Mouse (Mus musculus): ENCODE data around the gene Apopt1.

The Apopt1 gene

DNA sequence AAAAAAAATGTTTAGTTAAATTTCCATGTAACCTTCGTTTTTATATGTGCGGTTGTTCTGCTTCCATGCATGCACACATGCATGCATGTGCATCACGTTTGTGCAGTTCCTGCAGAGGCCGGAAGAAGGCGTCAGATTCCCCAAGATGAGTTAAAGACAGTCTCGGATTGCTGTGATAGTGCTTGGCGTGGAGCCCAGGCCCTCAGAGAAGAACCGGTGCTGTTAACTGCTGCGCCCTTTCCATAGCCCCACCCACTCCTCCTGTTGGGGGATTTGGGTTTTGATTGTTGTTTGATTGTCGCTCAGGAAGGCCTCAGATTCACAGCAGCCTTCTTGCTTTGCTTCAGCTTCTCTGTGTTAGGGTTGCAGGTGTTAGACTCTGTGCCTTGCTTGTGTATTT lies 56.2 kb downstream of the Apopt1 start:
- no peak for DNase-seq (ENCODE audit: extremely low spot score, low read depth, low spot score)

DNA sequence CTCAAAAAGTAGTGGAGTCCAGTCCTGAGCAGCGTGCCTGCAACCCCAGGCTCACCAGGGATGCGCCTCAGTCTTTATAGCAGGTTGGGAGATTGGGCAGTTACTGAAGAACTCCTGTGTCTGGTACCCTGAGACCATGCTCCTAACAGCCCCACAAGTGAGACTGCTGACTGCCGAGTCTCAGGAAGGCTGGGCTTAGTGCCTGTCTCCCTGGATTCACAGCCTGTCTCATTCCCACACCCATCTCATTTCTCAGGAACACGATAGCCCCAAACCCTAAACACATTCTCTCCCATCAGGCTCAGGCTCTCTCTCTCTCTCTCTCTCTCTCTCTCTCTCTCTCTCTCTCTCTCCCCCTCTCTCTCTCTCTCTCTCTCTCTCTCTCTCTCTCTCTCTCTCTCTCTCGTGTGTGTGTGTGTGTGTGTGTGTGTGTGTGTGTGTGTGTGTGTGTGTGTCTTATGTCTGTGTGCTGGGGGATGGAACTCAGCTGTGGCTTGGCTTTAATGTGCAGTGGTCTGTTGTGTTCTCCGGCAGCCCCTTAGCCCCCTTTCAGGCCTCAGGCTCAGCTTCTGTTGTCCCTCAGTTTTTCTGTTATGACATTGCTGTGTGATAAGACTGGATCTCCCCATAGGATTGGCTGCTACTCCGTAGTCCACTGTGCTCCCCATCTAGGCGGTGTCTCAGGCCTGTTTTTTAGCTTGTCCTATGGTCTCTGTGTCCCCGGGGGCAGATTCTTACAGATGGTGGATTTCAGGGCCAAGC lies 56.9 kb downstream of the Apopt1 start:
- DNase-seq (ENCODE audit: extremely low spot score, low read depth, low spot score): no peak

DNA sequence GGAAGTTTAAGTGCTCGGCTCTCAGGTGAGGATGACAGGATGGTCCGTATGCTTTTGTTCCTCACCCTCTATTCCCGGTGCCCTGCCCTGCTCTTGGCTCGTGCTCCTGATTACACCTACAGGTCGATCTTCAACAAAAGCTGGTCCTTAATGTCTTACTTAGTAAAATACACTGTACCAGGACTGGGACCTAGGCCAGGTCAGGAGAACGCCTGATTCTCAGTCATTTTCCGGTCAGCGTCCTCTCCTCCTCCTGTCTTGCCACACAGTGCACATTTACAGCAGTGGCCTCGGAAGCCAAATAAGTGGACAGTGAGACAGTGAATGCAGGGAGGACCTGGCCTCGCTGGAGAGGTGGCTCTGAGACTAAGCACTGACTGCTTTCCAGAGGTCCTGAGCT lies 57.6 kb downstream of the Apopt1 start:
- no peak for DNase-seq (ENCODE audit: extremely low spot score, low read depth, low spot score)

DNA sequence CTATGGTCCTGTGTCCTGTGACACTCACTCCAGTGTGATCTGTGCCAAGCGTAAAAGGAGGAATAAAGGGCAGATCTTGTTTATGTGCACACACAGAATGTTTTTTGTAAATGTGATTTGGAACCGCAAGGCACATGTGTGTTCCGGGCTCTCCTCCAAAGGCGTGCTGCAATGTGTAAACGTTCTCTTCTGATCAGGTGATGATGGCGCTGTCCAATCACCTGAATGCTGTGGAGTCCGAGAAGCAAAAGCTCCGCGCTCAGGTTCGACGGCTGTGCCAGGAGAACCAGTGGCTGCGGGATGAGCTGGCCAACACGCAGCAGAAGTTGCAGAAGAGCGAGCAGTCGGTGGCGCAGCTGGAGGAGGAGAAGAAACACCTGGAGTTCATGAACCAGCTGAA lies 61.1 kb downstream of the Apopt1 start:
- no peak for DNase-seq (ENCODE audit: extremely low spot score, low read depth, low spot score)

DNA sequence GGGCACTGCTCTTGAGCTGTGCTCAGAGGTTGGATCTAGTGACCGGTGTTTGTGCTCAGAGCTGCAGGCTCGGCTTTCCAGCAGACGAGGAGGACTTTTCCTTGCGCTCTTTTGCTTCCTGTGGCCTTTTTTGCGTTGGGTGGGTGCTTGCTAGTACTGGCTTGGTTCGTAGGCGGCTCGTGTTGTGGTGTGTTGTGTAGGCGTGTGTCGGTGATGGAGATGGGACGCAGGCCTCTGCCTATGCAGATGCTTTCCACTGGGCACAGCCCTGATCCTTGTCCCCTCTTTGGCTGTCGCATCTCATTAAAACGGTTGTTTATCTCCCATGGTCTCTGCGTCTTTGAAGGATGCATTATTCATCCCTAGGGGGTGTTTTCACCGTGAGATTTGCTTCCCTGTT lies 61.8 kb downstream of the Apopt1 start:
- no peak for DNase-seq (ENCODE audit: extremely low spot score, low read depth, low spot score)

DNA sequence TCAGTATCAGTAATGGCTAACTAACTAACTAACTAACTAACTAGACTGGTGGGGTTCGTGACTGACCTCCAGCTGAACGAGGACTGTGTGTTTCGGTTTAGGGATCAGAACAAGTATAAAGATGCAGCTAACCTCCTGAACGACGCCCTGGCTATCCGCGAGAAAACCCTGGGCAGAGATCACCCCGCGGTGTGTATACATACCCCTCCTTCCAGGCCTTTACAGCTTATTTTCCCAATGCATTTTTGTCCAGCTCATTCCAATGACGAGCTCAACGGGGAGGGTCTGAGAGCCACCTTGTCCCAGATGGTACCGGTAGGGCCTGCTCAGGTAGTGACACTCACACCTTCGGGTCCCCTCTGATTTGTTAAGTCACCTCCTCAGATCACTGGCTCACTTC lies 64.9 kb downstream of the Apopt1 start:
- DNase-seq (ENCODE audit: extremely low spot score, low read depth, low spot score): no peak

DNA sequence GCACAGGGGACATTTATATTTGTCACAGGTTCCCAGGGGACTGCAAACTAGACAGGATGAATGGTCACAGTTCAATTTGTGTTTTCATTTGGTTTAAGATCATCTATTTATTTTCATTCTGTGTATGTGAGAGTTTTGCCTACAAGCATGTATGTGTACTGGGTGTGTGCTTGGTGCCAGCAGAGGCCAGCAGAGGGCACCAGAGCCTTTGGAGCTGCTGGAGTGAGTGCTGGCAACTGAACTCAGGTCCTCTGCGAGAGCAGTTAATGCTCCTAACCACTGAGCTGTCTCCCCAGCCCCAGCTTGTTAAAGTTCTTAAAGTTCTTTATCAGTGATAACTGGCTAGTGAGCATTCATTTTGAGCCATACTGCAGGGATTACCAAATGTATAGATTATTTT lies 66.5 kb downstream of the Apopt1 start:
- no peak for DNase-seq (ENCODE audit: extremely low spot score, low read depth, low spot score)

DNA sequence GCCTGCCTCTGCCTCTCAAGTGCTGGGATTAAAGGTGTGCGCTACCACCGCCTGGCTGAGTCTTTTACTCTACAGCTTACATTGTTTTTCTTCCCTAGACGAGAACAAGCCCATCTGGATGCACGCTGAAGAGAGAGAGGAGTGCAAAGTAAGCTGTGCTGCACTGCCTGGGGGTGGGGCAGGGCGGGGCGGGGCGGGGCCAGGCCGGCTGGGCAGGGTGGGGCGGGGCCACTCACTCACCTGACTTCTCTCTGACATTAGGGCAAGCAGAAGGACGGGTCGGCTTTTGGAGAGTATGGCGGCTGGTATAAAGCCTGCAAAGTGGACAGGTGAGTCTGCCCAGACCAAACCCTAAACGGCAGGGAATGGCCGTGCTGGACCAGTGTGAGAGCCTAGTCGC lies 72.1 kb downstream of the Apopt1 start:
- DNase-seq (ENCODE audit: extremely low spot score, low read depth, low spot score): no peak

DNA sequence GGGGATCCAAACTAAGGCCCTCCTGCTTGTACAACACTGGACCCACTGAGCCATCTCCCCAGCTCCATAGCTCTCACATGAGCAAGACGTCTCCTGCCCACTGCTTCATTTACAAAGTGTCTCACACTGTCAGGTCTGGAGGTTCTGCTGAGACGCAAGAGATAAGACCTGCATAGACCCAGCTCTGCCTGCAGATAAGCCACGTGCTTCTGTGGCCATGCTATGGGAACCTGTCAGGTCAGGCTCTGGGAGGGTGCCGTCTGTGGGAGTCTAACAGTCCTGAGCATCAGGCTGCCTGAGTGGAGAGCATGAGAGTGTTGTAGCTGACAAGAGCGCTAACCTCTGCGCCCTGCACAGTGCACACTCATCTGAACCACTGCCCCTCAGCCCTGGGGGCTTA lies 74.0 kb downstream of the Apopt1 start:
- no peak for DNase-seq (ENCODE audit: extremely low spot score, low read depth, low spot score)

DNA sequence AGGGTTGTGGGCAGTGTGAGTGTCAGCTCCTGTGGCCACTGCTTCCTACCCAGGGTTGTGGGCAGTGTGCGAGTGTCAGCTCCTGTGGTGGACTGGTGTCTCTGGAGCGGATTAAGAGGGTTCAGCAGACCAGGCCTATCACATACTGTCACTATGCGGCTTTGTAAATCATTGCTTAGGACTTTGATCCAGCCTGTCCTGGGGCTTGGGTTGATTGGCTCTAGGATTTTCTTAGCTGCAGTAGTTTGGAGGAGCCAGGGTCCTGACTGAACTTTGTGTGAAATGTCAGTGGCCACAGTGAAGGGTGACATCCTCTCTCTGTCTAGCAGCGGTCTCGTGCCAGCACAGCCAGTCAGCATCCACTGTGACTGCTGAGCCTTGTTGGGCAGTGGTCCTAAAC lies 77.0 kb downstream of the Apopt1 start:
- no peak for DNase-seq (ENCODE audit: extremely low spot score, low read depth, low spot score)

DNA sequence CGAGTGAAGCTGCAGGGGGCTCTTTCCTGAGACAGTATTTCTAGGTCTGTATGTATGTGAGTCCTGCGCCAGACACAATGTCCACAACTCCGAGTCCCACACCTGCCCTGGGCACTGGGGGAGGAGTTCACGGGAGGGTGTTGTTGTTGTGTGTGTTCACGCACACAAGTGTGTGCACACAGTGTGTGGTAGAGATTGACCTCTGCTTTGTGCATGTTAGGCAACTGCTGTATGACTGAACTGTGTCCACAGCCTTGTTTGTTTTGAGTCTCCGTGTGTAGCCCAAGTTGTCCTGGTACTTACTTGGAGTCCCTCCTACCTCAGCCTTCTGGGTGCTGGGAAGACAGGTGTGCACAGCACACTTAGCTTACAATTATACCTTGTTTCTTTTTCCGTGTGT lies 77.6 kb downstream of the Apopt1 start:
- no peak for DNase-seq (ENCODE audit: extremely low spot score, low read depth, low spot score)

DNA sequence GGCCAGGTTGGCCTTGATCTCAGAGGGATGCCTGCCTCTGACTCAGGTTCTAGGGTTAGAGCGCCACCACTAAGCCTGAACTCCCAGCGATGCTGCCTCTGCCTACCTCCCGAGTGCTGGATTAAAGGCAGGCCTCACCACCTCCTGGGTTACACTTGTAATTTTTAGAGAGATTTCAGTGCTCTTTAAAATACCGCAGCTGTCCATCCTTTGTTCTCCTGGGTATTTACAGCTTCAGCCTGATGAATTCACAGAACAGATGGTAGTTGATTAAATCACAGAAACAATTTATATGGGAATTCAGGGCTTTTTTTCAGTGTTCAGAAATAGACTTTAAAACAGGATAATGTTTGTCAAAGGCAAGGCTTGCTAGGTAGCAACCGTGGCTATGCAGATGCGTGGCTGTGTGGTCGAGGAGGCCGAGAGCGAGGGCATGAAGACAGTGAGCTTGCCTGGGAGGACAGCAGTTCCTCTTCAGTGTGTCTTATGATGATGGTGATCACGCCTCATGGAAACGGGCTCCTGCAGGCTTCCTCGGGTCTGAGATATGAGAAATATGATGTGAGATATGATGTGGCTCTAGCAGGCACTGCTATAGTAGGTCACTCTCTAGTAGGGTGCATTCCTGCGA lies 78.5 kb downstream of the Apopt1 start:
- DNase-seq (ENCODE audit: extremely low spot score, low read depth, low spot score): no peak

DNA sequence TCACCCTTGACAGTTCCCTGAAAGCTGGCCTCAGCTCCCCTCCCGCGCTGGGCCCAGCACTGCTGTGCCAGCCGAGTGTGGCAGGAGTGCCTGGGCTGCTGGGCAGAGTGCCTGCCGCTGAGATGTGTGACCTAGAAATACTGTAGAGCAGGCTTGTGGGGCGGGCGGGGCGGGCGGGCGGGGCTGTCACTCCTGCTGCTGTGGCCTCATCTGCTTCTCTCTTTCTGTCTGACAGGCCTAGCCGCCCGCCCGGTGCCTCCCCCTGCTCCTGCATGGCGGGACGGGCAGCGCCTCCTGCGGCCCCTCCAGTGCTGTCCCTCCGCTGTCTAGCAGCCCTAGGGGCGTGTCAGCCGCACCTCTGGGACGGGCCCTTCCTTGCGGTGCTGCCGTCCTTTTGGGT lies 81.0 kb downstream of the Apopt1 start:
- DNase-seq (ENCODE audit: extremely low spot score, low read depth, low spot score): no peak

DNA sequence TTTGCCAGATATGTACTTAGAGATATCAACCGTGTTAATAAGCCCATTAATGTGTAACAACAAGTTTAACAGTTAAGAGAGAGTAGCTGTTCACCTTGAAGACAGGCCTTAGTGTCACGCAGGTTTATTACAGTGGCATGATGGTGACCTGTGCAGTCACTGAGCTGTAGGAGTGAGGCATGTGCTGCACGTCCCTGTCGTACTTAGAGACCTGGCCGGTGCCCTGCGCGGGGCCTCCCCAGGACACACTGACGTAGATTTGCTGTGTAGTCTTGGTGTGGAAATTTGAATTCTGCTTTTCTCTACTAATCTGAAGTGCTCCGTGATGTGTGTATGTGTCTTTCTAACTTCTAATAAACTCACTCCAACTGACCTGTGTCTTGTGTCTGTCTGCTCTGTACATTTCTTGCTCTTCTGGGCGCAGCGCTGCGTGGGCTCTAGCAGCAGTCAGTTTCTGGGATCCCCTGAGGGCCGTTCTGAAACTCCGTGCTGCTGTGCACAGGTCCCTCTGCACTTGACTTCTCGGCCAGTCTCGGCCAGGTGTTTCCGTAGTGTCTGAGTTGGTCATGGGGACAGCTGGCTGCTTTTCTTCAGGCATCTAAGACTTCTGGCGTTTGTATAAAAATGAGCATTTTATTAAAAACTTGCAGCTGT lies 81.6 kb downstream of the Apopt1 start:
- no peak for DNase-seq (ENCODE audit: extremely low spot score, low read depth, low spot score)

DNA sequence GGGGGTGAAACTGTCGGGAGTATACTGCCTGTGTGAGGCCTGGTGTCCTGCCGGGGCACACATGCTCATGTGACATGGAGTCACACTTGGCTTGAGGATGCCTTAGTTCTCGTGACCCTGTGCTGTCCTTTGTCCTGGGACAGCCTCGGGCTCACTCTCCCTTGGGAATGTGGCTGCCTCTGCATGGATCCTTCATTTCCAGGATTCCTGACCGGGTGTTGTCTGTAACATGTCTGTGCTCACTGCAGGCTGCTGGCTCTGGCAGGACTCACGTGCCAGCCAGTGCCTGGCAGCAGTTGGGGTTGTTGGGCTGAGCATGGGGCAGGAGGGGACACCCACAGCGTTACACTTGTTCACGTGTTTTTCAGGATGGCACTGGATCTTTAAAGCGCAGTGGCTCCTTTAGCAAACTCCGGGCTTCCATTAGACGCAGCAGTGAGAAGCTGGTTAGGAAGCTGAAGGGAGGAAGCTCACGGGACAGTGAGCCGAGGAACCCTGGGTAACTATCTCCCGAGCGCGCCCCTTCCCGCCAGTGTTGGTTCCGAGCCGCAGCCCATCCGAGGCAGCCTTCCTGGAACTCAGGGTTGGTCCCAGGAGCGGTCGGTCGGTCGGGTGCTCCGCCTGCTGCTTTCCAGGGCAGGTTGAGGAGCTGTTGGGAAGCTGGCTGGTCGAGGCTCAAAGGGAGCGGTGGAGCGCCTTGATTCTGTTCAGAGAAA lies 82.3 kb downstream of the Apopt1 start:
- DNase-seq (ENCODE audit: extremely low spot score, low read depth, low spot score): no peak

DNA sequence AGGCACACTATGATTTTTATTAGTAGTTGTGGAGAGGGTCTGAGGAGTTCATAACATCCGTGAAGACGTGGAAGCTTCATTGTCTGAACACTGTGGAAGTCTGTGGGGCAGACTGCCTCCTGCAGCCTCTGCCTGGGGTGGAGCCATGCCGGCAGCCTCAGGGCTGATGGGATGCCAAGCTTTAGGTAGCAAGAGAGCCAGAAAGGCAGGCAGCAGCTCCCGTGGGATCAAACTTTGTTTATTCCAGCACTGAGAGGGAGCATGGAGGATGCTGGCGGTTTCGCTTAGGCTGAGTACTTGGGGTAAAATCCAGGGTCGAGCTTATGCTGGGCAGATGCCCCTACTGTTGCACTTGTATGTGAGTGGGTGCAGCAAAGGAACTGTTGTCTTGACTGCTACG lies 84.2 kb downstream of the Apopt1 start:
- DNase-seq (ENCODE audit: extremely low spot score, low read depth, low spot score): no peak

DNA sequence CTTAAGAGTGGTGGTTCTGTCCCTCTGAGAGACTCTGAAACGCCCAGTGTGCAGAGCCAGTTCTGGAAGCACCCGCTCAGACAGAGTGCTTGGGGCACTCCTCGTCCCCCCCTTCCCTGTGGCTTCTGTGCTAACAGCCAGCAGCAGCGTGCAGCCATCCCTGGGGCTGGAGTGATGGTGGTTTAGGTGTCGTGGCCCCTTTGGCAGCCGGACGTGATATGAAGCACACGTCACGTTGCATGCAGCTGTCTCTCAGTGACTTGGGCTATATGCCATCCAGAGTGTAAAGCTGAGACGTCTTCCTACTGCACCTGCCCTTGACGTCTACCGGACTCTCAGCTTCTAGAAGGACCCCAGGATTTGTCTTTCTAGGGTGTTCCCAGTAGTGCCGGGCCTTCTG lies 85.4 kb downstream of the Apopt1 start:
- DNase-seq (ENCODE audit: extremely low spot score, low read depth, low spot score): no peak

DNA sequence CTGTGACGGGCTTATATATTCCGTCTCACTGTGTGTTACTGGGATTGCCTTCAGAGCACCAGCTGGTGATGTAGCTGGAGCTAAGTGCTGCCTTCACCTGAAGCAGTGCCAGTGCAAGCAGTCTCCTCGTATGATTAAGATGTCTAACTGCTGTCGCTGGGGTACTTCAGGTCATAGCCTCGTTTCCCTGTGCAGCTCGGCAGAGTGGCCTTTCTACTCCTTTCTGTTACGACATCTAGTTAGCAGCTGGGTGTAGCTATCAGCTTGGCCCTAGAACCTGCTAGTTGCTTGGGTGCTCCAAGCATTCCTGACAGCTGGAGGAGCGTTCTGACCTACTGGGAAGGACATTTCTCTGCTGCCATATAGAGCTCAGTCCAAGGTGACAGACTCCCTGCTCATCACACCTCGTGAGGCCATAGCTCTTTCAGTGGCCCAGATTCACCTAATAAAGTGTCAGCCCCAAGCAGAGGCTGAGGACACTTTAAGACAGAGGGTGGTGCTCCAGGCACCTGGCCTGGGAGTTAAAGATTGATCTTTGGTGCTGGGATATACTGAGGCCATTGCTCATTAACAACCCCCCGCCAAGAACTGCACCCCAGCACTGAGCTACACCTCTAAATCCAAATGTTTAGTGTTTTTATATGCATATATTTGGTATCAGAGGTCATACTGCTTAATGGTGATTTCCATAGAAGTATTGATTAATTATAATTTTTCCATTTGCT lies 87.6 kb downstream of the Apopt1 start:
- no peak for DNase-seq (ENCODE audit: extremely low spot score, low read depth, low spot score)

DNA sequence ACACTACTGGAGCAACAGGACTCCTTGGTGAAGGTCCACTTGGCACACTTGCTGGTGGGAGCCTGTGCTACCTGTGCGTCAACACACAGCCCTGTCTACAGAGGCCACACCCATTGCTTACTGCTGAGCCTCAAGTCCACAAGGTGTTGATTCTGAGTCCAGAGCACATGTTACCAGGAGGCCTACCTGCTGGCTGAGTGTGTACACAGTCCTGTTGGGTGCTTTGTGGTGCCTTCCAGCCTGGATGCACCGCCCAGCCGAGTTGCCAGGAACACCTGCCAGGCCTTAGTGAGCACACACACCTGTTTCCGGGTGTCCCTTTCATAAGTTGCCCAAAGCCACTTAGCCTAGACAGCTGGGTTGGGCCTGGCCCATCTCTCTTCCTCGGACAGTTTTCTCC lies 90.5 kb downstream of the Apopt1 start:
- DNase-seq (ENCODE audit: extremely low spot score, low read depth, low spot score): no peak

All from hindlimb bud, embryonic 11.5 days (tissue).